Mouse (Mus musculus): ENCODE measurements around the gene Khk.

DNA sequence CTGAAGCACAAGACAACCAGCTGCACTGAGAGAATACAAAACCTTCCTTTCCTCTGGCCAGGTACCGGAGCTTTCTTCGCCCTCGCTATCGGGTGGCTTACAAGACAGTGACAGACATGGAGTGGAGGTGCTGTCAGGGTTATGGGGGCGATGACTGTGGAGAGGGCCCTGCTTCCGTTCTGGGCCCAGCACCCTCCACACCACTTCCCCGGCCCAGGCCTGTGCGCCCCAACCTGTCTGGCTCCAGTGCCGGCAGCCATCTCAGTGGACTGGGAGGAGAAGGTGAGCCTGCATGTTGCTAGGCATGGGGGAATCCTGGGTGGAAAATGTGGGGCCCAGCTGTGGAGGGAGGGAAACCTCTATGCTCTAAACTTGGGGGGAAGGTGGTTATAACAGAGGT lies 5.8 kb upstream of the Khk start:
- TF ChIP-seq GATA1 (IDR thresholded peaks at IDR 0.05; ENCODE audit: borderline replicate concordance, low read length): no peak
- no peak for TF ChIP-seq FLI1 (IDR thresholded peaks at IDR 0.05; ENCODE audit: low read length)

All from megakaryocyte, embryonic 14.5 days (primary cell).